Mouse (Mus musculus): ENCODE measurements around the gene Pdk1. TPM values are rescaled to one million over a fixed set of nuclear protein-coding genes. Genes with fewer than 3 reads are reported as not detected.
"Not testable (repeated sequence)": the region's sequence is repeated elsewhere in the genome, so short reads cannot be mapped to it uniquely, and the experiment has no call there.

The Pdk1 gene
- total RNA-seq, 4 experiments from 2014 or later = 44.1 to 65.7 (median 48.4) TPM

DNA sequence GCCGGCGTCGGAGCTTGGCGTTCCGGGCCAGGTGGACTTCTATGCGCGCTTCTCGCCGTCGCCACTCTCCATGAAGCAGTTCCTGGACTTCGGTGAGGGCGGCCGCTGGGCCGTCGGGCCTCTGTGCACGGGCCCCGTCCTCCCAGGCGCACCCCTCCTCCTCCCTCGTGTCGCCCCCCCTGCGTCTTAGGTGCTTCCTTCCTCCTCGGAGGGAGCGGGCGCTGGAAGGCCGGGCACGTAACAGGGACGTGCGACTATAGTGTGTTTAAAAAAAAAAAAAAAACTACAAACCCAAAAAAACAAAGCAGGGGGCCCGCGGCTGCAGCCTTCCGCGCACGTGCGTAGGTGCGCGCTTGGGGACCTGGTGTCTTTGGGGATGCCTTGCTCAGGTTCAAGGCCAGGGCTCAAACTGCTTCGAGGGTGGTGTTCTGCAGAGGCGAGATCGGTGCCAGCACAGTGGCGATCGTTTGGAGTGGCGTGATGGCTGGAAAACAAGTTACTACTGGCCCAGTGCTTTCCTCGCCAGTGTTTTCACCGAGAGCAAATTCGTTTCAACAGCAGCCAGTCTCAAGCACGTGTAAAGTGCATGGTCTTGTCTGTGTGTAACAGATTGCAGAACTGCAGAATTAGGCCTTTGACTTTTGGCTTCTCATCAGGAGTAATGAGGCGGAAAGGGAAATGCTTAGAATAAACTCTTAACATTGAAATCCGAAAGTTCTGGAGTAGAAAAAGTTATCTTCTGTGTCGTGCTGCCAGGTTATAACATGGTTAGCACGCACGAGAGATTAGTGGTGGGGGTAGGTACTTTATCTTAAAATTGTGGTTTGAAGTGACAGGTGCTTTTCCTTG is 674 bp downstream of the Pdk1 start:
- DNase-seq (ENCODE audit: low spot score in 2 of 2) = no peak

DNA sequence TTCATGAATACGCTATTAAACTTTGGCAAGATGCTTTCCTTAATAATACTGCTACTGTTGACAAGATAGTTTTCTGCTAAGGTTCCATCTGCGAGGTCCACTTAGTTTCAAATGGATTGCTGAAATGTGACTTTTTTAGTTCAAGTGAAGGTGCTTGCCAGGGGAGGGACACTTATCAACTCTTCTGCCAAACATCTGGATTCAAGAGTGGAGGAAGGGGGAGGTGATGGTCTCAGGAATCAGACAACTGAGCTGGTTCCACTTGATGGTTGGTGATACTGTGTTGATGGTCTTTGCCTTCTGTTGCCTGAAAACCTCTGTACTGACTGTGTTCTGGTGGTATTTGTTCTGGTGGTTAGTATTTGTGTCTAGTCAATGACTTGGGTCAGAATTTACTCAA is 1.4 kb downstream of the Pdk1 start:
- no peak for DNase-seq (ENCODE audit: low spot score in 2 of 2)

DNA sequence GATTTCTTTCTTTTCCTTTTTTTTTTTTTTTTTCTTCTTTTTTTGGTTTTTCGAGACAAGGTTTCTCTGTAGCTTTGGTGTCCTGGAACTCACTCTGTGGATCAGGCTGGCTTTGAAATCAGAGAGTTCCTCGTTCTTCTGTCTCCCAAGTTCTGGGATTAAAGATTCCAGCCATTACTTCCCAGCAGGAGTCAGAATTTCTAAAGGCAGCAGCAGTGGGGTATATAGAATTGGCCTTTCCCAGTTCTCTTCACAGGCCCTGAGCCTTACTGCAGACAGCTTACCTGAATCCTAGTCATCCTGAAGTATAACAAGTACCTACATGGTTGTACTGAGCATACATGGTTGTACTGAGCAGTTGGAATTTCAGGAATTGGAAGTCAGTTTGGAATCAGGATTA is 1.8 kb downstream of the Pdk1 start:
- no peak for DNase-seq (ENCODE audit: low spot score in 2 of 2)

DNA sequence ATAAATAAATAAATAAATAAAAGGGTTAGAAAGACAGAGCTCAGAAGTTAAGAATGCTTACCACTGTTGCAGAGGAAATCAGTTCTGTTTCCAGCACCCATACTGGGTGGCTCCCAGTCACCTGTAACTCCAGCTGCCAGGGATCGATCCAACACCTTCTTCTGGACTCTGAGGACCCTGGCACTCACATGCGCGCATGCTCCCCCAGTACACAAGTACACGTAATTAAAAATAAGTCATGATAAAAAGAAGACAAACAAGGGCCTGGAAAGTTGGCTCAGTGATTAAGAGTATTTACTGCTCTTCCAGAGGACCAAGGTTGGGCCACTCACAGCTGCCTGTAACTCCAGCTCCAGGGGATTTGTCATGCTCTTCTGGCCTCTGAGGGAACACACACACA is 4.8 kb downstream of the Pdk1 start:
- DNase-seq (ENCODE audit: low spot score in 2 of 2) = no peak

DNA sequence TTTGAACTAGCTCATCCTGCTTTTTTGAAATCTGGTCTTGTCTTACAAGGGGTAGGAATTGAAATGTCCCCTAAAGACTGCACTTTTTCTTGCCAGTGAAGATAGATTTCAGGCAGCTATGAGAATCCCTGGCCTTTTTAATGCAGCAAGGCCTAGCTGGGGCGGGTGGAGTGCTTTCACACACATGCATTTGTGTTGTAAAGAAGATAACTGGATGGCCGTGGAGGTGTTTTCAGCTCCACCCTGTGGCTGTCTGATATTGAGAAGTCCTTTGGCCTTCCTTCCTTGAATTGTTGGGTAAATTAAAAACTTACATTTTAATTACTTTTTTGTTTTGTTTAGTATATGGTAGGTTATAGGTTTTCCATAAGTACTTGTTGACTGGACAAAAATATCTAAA is 5.4 kb downstream of the Pdk1 start:
- DNase-seq (ENCODE audit: low spot score in 2 of 2) = no peak

DNA sequence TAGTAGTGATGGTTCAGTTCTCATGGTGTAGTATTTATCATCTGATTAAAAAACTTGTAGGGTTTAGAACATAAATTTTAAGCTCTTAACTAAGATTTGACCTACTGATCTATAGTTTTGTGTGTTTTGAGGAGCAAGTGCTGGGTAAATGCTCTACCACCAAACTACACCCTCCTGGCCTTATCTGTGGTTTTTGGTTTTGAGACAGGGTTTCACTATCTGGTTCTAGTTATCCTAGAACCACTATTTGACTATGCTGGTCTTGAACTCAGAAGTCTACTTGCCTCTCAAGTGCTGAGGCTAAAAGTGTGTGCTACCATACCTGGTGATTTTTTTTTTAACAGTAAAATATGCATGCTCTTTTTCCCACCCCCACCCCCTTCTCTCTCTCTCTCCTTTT is 5.9 kb downstream of the Pdk1 start:
- DNase-seq (ENCODE audit: low spot score in 2 of 2) = no peak

DNA sequence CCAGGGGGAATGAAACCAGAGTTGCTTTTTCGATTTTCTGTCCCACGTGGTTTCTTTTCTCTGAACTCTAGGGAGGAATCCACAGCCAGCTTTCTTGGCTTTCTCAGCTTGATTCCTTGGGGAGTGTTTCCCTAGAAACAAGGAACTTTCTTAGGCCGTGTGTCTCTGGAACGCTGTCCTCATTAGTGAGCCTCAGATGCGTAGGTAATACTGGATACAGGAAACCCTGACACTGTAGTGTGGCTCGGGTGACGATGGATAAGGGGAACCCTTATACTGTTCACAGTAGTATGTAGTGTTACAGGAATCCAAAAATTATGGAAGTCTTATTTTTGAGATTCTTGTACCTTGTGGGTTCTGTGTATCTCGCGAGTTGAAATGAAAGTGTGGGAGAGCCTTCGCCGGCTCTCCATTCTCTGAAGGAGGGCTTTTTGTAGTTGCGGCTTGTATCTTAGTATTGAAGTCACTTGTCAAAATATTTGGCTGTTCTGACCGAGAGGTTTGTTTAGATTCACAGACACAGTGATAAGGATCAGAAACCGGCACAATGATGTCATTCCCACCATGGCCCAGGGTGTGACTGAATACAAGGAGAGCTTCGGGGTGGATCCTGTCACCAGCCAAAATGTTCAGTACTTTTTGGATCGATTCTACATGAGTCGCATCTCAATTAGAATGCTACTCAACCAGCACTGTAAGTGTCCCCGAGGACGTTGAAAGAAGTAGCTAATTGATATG is 10.1 kb downstream of the Pdk1 start:
- no peak for DNase-seq (ENCODE audit: low spot score in 2 of 2)

DNA sequence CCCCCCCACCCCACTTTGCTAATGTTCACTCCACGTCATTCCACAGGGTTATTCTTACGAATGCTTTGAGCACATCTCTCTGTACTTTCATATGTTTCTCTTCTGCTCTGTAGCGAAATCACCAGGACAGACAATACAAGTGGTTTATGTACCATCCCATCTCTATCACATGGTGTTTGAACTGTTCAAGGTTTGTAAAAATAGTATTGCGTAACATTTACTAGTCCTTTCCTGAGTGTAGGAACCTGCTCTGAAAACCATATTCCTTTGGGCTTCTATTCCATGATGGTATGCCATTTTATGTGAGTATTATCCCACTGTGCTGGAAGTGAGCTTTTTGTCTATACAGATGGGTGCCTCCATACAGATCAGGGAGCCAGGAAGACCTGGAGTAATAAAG is 14.2 kb downstream of the Pdk1 start:
- DNase-seq (ENCODE audit: low spot score in 2 of 2) = no peak

DNA sequence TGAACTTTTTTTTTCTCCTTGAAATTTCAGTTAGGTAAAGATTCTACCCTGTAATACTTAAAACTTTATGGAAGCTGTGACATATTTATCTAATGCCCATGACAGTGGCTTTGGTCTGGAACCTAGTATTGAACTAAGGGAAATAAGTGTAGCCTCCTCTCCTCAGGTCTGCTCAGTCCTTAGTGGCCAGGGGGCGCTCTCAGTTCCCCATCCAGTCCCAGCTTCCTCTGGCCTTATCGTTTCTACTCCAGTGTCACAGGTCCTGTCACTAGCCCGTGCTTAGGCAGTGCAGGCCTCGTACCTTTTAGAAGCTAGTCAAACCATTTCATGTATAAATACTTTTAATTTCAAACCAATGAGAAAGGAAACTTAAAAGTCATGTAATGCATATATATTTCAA is 15.4 kb downstream of the Pdk1 start:
- no peak for DNase-seq (ENCODE audit: low spot score in 2 of 2)

DNA sequence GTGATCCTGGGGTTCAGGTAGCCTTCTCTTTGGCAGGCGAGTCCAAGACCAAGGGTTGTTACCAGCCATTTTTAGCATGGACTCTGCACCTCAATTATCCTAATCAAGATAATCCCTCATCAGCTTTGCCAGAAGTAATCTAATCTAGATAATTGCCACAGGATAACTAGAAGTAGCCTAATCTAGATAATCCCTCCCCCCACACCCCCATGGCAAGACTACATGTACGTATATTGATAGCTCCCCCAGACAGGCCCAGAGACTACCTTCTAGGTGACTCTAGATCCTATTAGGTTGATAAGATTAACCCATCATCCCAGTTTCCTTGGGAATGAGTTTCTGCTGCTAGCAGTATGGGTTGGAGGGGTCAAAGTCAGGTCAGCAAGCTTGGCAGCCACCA is 18.5 kb downstream of the Pdk1 start:
- no peak for DNase-seq (ENCODE audit: low spot score in 2 of 2)

DNA sequence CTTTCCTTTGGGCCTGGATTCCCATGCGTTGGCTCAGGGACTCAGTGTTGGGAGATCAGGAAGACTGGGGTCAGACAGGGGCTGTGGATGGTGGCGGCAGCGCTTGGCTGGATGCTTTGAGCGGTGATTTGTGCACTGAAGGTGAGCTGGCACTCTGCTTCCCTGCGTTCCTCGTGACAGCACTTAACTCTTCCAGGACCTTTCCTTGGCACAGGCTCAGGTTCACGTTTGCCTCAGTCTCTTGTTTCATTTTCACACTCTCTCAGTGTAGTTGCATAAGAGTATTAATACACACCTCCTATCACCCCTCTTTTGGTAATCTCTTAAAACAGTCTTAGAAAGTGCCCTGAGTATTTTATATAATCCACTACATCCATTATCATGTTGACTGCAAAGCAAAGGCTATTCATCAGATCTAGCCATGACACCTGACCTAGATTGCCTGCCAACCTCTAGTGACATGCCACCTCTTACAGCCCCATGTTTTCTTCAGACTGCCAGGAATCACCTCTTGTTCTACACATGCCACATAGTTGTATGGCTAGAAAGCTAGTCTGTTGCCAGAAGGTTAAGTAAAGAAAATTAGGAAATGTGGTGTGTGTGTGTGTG is 19.8 kb downstream of the Pdk1 start:
- DNase-seq (ENCODE audit: low spot score in 2 of 2) = no peak

DNA sequence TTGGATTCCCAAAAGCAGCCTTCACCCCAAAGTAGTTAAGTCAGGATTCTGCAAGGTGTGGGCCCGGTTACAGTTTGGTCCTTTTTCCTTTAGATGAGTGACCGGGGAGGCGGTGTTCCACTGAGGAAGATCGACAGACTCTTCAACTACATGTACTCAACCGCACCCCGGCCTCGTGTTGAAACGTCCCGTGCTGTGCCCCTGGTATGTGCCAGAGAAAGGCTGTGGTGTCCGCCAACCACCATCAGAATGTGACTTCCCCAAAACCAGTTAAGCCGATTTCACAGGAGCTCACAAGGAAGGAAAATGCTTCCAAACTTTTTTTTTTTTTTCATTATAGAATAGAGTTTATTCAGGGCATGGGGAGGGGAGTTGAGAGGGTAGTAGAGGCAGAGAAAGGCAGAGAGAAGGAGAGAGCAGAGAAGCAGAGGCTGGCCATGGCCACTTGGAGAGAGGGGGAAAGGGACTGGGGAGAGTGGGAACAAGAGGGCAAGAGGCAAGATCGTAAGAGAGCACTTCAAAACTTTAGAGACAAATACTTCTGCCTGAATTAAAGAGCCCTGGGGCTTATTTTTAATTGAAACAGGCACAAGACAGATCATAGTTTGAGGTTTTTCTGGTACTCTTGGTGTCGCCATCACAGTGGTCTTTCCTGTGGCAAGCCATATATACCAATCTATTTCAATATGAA is 22.7 kb downstream of the Pdk1 start:
- DNase-seq (ENCODE audit: low spot score in 2 of 2) = no peak

DNA sequence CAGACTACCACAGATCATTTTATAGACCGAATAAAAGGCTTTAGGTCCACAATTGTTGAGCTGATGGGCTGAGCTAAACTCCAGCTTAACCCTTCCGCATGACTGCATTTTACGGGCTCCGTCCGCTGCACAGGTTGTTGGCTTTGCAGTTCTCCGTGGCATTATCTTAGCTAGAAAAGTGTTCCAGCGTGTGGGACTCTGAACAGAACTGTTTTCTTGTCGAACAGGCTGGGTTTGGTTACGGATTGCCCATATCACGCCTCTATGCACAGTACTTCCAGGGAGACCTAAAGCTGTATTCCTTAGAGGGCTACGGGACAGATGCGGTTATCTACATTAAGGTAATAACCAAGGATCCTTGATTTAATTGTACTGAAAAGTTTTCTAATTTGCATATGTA is 24.4 kb downstream of the Pdk1 start:
- DNase-seq (ENCODE audit: low spot score in 2 of 2) = no peak

DNA sequence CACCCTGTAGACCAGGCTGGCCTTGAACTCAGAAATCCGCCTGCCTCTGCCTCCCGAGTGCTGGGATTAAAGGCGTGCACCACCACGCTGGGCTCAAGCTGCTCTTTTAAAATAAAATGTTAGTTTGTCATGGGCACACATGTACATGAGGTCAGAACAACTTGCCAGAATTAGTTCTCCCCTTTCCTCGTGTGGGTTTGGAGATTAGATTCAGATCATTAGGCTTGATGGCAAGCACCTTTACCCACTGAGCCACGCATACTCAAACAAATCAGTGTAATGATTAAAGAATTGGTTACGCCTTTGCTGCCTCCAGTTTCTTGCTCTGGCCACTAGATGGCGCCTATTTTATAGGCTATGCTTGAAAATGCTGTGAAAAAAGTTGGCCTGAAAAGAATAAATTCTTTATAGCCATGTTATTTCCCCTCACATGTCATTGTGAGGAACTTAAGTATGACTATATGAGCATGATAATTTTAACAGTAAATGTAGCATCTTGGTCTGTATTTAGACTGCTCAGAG is 25.4 kb downstream of the Pdk1 start:
- no peak for DNase-seq (ENCODE audit: low spot score in 2 of 2)

DNA sequence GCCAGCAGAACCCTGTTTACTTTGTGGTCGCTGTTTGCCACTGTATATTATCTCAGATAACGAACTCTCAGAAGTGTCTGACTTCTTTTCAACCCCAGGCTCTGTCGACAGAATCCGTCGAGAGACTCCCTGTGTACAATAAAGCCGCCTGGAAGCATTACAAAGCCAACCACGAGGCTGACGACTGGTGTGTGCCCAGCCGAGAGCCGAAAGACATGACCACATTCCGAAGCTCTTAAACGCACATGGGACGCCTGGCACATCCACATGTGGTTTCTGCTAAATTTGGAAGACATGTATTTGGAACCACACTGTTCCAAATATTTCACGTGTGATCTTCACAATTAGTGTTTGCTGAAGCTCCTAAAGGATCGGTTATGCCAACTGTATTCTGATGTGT is 26.9 kb downstream of the Pdk1 start:
- DNase-seq (ENCODE audit: low spot score in 2 of 2) = no peak

DNA sequence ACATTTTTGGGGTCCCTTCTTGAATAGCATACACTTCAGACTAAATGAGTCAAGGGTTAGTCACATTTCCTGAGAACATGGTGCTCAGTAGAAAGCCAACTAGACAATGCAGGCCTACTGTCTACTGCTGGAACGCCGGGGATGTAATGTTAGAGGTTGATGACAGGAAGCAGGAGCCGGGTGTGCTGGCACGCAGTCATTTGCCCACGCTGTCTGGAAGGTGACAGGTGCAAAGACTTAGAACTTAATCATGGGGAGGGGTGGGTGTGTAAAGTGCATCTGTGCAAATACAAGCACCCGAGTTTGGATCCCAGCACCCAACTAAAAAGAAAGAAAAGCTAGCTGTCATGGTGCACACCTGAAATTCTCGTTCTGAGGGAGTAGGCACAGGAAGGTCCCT is 32.1 kb downstream of the Pdk1 start:
- DNase-seq (ENCODE audit: low spot score in 2 of 2) = no peak

DNA sequence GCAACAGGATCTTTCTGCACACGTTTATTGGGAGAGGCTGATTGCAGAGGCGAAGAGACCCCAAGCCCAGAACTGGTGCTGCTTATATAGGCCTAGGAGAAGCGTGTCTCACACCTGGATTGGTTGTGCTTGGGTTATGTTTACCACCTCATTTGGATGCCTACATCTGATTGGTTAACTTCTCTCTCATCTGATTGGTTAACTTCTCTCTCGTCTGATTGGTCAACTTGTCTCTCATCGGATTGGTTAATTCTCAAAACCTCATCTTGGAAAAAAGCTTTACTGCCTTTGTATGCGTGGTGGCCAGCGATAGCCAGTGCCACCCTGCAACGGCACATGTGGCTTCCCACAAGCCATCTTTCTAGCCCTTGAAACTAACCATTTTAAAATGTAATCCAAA is 33.3 kb downstream of the Pdk1 start:
- DNase-seq (ENCODE audit: low spot score in 2 of 2) = not testable (repeated sequence)

DNA sequence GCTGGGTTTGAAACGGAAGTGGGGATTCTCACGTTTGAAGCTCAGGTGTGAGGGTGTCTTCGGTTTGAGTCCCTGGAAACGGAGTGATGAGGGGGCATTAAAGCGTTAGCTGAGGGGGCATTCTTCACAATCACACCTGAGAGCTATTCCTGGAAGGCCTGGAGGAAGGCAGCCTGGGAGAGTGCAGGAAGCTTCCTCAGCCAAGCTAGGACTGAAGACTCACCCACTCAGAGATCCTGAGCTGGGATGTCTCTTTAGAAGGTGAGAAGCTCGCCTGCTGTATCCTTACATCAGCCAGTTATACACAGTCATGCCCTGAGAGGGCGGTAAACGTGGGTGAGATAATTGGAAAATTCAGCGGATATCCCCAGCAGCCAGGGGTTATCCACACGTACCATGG is 40.9 kb downstream of the Pdk1 start:
- DNase-seq (ENCODE audit: low spot score in 2 of 2) = no peak

DNA sequence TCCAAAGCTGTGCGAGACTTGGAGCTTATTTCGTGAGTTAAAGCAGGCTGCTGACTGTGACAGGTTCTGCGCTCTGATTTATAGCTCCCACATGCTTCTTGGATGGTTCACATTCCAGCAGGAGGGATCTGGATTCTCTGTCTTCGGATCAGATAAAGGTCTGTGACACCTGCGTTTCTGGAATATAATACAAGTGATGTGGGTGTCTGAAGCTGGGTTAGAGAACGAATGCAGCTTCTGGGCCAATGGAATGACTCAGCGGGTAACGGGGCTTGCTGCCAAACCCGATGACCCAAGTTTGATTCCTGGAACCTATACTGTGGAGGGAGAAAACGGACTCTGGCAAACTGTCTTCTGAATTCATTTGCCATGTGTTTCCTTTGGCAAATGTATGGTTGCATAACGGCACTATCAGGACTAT is 46.2 kb downstream of the Pdk1 start:
- DNase-seq (ENCODE audit: low spot score in 2 of 2) = no peak

DNA sequence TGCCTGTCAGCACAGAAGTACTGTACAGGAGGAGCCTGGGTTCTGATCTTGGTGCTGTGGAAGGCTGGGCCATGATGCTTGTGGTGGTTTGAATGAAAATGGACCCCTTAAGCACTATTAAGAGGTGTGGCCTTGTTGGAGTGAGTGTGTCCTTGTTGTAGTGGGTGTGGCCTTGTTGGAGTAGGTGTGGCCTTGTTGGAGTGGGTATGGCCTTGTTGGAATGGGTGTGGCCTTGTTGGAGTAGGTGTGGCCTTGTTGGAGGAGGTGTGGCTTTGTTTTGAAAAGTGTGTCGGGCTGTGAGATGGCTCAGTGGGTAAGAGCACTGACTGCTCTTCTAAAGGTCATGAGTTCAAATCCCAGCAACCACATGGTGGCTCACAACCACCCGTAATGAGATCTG is 51.9 kb downstream of the Pdk1 start:
- not testable (repeated sequence) for DNase-seq (ENCODE audit: low spot score in 2 of 2)

DNA sequence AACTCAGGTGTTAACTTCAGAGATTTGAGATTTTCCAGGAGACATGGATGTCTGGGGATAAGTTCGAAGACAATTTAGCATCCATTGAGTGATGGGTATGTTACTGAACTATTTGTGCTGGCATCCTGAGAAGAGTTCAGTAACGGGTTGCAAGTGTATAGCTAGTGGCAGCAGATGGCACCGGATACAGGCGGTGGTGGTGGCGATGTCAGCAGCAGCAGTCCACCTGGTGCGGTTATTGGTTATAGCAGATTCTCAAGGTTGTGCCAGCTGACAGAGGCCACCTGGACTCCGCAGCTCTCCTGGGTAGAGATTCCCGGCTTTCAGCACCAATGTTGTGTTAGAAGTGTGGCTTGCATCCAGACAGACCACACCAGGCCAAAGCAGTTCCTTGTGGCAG is 61.0 kb downstream of the Pdk1 start:
- no peak for DNase-seq (ENCODE audit: low spot score in 2 of 2)

DNA sequence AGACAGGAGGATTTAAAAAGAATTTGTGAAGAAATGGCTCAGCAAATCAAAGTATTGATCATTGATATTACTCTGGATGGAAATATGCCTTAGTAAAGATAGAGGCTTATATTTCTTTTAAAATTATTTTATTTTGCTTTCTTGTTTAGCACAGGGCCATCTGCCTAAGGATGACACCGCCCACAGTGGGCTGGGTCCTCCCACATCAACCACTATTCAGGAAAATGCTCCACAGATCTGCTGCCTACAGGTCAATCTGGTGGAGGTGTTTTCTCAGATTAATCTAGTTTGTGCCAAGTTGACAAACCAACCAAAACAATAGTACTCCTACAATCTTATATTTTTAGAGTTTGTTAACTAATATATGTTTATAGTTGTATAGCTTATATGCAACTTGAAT is 63.7 kb downstream of the Pdk1 start:
- peak in 1 of 2 experiments; percentile 32 for DNase-seq (ENCODE audit: low spot score in 2 of 2)
